19 mouse cellular contexts compared by ENCODE assay signal in genomic region chr14:105859876-105860275, GRCm38 (mm10).
"Had no signal": no experiment of that assay in that cellular context is flagged by ENCODE, and none has a peak within 500 bp of the region (broad histone marks: within the 10 kb centered on the region; RNA-seq: fewer than 3 reads in every experiment).

No protein-coding gene starts in this region.

- H3K4me2 ChIP-seq: liver, embryonic 15.5 days; lung, embryonic 15.5 days; midbrain, embryonic 11.5 days; midbrain, embryonic 13.5 days; midbrain, embryonic 15.5 days; neural tube, embryonic 12.5 days; stomach, embryonic 15.5 days had no signal

- H3K27me3 ChIP-seq: liver, embryonic 15.5 days; lung, embryonic 15.5 days; megakaryocyte, embryonic 14.5 days; midbrain, embryonic 13.5 days; midbrain, embryonic 15.5 days; neural tube, embryonic 12.5 days; stomach, embryonic 15.5 days had no signal

- H3K4me3 ChIP-seq: liver, embryonic 15.5 days; lung, embryonic 15.5 days; megakaryocyte, embryonic 14.5 days; midbrain, embryonic 13.5 days; midbrain, embryonic 15.5 days; neural tube, embryonic 12.5 days; stomach, embryonic 15.5 days had no signal

- H3K36me3 ChIP-seq: liver, embryonic 15.5 days; lung, embryonic 15.5 days; midbrain, embryonic 13.5 days; midbrain, embryonic 15.5 days; neural tube, embryonic 12.5 days; stomach, embryonic 15.5 days had no signal

- H3K27ac ChIP-seq: liver, embryonic 15.5 days; lung, embryonic 15.5 days; macrophage; midbrain, embryonic 13.5 days; midbrain, embryonic 15.5 days; neural tube, embryonic 12.5 days; stomach, embryonic 15.5 days; stomach, postnatal 0 days had no signal

- ATAC-seq: liver, postnatal 0 days; lung, postnatal 0 days; midbrain, embryonic 13.5 days; midbrain, embryonic 15.5 days had no signal

- H3K9ac ChIP-seq: liver, embryonic 15.5 days; liver, postnatal 0 days; lung, embryonic 15.5 days; midbrain, embryonic 13.5 days; midbrain, embryonic 15.5 days; neural tube, embryonic 12.5 days; stomach, embryonic 15.5 days had no signal

- H3K4me1 ChIP-seq: liver, embryonic 15.5 days; lung, embryonic 15.5 days; megakaryocyte, embryonic 14.5 days; midbrain, embryonic 13.5 days; midbrain, embryonic 15.5 days; neural tube, embryonic 12.5 days; stomach, embryonic 15.5 days had no signal

- DNase-seq: liver, postnatal 0 days; lung, adult 2 months; lung, postnatal 14 days; lung, postnatal 36 days; right cerebral cortex, postnatal 14 days; spleen, adult 18-20 months; thymus, adult 2 months; thymus, postnatal 36 days had no signal

- H3K9me3 ChIP-seq: liver, embryonic 15.5 days; lung, embryonic 15.5 days; midbrain, embryonic 15.5 days; neural tube, embryonic 12.5 days; stomach, embryonic 15.5 days had no signal
